Mouse (Mus musculus): ENCODE measurements around the gene Ccdc7b. TPM values are rescaled to one million over a fixed set of nuclear protein-coding genes. Genes with fewer than 3 reads are reported as not detected.
"Not testable (repeated sequence)": the region's sequence is repeated elsewhere in the genome, so short reads cannot be mapped to it uniquely, and the experiment has no call there.

The Ccdc7b gene
- not detected in 2 replicates for polyA plus RNA-seq (2014; fragmentation: Nextera tagmentation; extraction: Ambion mirVana)

- WGBS: 82% methylated on average over 1 of the region's 10 CpGs
- not testable (repeated sequence) for H3K9ac ChIP-seq (ENCODE audit: low read depth, low read length)
Observed at GRCm38 (mm10) chr8:129066834-129067233, at the start of gene Ccdc7b. Gene Ccdc7b, plus strand, starts transcription at chr8:129067134.

DNA sequence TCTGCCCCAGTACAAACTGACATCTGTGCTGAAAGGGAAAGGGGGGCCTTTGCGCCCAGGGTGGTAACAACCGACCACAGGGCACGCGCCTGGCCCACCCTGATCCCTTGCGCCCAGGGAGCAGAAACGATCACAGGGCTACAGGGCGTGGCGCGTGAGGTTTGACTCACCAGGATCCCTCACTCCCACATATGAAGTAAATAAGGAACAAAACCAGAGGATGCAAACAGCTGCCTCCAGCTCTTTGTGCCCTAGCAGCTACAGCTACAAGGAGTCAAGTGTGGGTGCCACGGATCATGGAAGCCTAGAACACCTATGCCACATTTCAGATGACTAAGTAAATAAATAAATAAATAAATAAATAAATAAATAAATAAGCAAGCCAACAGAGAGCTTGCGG lies 1.5 kb upstream of the Ccdc7b start, which contains the start of gene Ccdc7a:
TSS of gene Ccdc7a (minus strand) at position 101 of the 400 bp plus-strand sequence.
- not testable (repeated sequence) for H3K27ac ChIP-seq (ENCODE audit: low read depth, low read length); H3K36me3 ChIP-seq (ENCODE audit: control insufficient read depth, insufficient read depth, low read length); H3K4me3 ChIP-seq (ENCODE audit: low read depth, low read length); H3K9ac ChIP-seq (ENCODE audit: low read depth, low read length); H3K9me3 ChIP-seq (ENCODE audit: control insufficient read depth, low read length); DNase-seq (ENCODE audit: low spot score); H3K4me2 ChIP-seq (replicated peaks; ENCODE audit: low read depth, low read length); ATAC-seq (ENCODE audit: low FRiP score); H3K27me3 ChIP-seq (ENCODE audit: control insufficient read depth, insufficient read depth, low read length); H3K4me1 ChIP-seq (replicated peaks; ENCODE audit: control insufficient read depth, insufficient read depth, low read length)
- 85% methylated on average over 2 of the region's 11 CpGs for WGBS

More at GRCm38 (mm10) chr8:129066834-129067233, at the start of gene Ccdc7b:
- not testable (repeated sequence) for H3K27me3 ChIP-seq (ENCODE audit: control insufficient read depth, insufficient read depth, low read length); H3K27ac ChIP-seq (ENCODE audit: low read depth, low read length); H3K9me3 ChIP-seq (ENCODE audit: control insufficient read depth, low read length); DNase-seq (ENCODE audit: low spot score); H3K36me3 ChIP-seq (ENCODE audit: control insufficient read depth, insufficient read depth, low read length); H3K4me3 ChIP-seq (ENCODE audit: low read depth, low read length); H3K4me1 ChIP-seq (replicated peaks; ENCODE audit: control insufficient read depth, insufficient read depth, low read length); H3K4me2 ChIP-seq (replicated peaks; ENCODE audit: low read depth, low read length)
- ATAC-seq (ENCODE audit: low FRiP score): peak; percentile 38; the same call in 1 of the 2 replicates

DNA sequence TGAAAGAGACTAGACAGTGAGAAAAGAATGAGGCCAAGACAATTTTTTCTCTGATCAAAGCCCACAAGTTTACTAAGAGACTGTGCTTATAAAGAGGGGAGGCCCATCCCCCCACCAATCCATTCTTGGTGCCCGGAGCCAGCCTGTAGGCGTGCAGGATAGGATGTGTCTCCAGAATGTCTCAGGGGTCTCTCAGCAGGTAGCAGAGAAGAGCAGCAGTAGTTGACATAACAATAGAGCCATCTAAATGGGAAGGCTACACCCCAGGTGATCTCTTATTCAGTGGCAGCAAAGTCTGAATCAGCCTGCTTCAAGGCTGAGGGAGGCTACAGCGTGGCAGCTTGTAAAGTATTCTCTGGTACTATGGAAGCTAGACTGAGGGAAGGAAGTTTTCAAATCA lies 48.8 kb downstream of the Ccdc7b start:
- not testable (repeated sequence) for H3K4me2 ChIP-seq (replicated peaks; ENCODE audit: low read depth, low read length); H3K4me3 ChIP-seq (ENCODE audit: low read depth, low read length); H3K9ac ChIP-seq (ENCODE audit: low read depth, low read length); H3K9me3 ChIP-seq (ENCODE audit: control insufficient read depth, low read length); H3K27ac ChIP-seq (ENCODE audit: low read depth, low read length); H3K36me3 ChIP-seq (ENCODE audit: control insufficient read depth, insufficient read depth, low read length); DNase-seq (ENCODE audit: low spot score); H3K4me1 ChIP-seq (replicated peaks; ENCODE audit: control insufficient read depth, insufficient read depth, low read length); H3K27me3 ChIP-seq (ENCODE audit: control insufficient read depth, insufficient read depth, low read length); ATAC-seq (ENCODE audit: low FRiP score)
- 34% methylated on average over 3 of the region's 3 CpGs for WGBS

DNA sequence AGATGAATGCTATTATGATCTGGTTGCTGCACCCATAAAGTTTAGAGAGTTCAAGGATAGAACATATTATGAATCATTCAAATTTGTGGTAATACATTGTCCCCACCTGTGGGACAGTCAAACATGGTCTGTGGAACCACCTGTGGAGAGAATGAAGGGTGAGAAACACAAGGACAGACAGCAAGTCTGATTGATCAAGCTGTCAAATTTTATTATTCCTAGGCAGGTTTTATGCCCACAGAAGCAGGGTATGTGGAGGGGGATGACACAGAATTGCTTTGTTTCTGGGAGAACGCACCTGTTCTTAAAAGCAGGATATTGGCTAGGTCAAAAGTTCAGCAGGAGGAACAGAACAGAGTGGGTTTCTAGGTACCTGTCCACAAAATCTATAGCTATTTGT lies 64.6 kb downstream of the Ccdc7b start, which contains the start of gene Gm10999:
TSS of gene Gm10999 (minus strand) at position 101 of the 400 bp plus-strand sequence.
- Histone ChIP-seq H3K4me1 (replicated peaks; ENCODE audit: control insufficient read depth, insufficient read depth, low read length) (no peaks in the 10 kb centered on the region), H3K4me3 (ENCODE audit: low read depth, low read length) (no peak within 1 kb of the TSS), H3K4me2 (replicated peaks; ENCODE audit: low read depth, low read length) (no peak within 1 kb of the TSS), H3K27ac (ENCODE audit: low read depth, low read length) (no peak within 1 kb of the TSS), H3K9ac (ENCODE audit: low read depth, low read length) (no peak within 1 kb of the TSS), H3K9me3 (ENCODE audit: control insufficient read depth, low read length) (no peaks in the 10 kb centered on the region), H3K36me3 (ENCODE audit: control insufficient read depth, insufficient read depth, low read length) (no peaks in the 10 kb centered on the region), H3K27me3 (ENCODE audit: control insufficient read depth, insufficient read depth, low read length) (no peaks in the 10 kb centered on the region)
- DNase-seq (ENCODE audit: low spot score) (no peak), ATAC-seq (ENCODE audit: low FRiP score) (no peak)
- WGBS: 76% methylated on average over 1 of the region's 1 CpGs

DNA sequence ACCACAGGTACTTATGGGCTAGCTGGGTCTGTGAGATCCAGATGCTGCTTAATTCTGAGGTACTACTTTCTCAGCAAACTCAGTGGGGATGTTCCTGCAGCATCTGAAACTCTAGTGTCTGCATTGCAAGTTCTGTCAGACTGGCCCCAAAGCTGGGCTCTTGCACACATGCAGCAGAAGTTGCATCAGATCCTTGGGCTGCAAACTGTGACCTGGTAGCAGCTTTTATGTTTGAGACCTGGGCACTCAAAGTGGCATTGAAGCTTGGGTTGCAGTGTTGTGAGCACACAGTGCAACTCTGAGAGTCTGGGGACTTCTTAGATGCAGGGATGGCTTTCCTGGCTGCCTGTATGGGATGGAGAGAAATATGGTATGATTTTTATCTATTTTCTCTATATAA lies 66.5 kb downstream of the Ccdc7b start:
- Histone ChIP-seq H3K4me1 (replicated peaks; ENCODE audit: control insufficient read depth, insufficient read depth, low read length) (no peaks in the 10 kb centered on the region), H3K9ac (ENCODE audit: low read depth, low read length) (no peak overlapping the region), H3K4me2 (replicated peaks; ENCODE audit: low read depth, low read length) (no peak overlapping the region), H3K9me3 (ENCODE audit: control insufficient read depth, low read length) (no peaks in the 10 kb centered on the region), H3K4me3 (ENCODE audit: low read depth, low read length) (no peak overlapping the region), H3K36me3 (ENCODE audit: control insufficient read depth, insufficient read depth, low read length) (no peaks in the 10 kb centered on the region), H3K27me3 (ENCODE audit: control insufficient read depth, insufficient read depth, low read length) (no peaks in the 10 kb centered on the region), H3K27ac (ENCODE audit: low read depth, low read length) (no peak overlapping the region)
- DNase-seq (ENCODE audit: low spot score): no peak
- ATAC-seq (ENCODE audit: low FRiP score): no peak

Other genes with a start within 250 kb of the Ccdc7b start
- not detected in 2 replicates for gene Ccdc7a, start 1.6 kb upstream of the Ccdc7b start, polyA plus RNA-seq (2014; fragmentation: Nextera tagmentation; extraction: Ambion mirVana)
- not detected in 2 replicates for gene Gm10999, start 64.5 kb downstream of the Ccdc7b start, polyA plus RNA-seq (2014; fragmentation: Nextera tagmentation; extraction: Ambion mirVana)
- gene 2610044O15Rik8, start 167.3 kb downstream of the Ccdc7b start, polyA plus RNA-seq (2014; fragmentation: Nextera tagmentation; extraction: Ambion mirVana): 28.2 and 28.6 TPM in 2 replicates

Data from hindbrain, embryonic 11.5 days (tissue).